Mouse (Mus musculus): ENCODE results near the gene Ccr7. TPM values are rescaled to one million over a fixed set of nuclear protein-coding genes. Genes with fewer than 3 reads are reported as not detected.

Ccr7 gene
- total RNA-seq (2021) (under 1 TPM in 1 of 2 experiments, not detected in 1; 0.14 TPM), polyA plus RNA-seq (2012; rRNA removed) (0.50 and 0.86 TPM in 2 replicates)
- long read RNA-seq = 0 reads

- no peak for DNase-seq
These were observed at the start of gene Ccr7 for GRCm38 (mm10) chr11:99154987-99155641. Gene Ccr7 (minus strand): TSS chr11:99155077.

- peak; percentile 44 for DNase-seq
These were observed 34.3 kb upstream of the Ccr7 start for GRCm38 (mm10) chr11:99189154-99189582.

DNA sequence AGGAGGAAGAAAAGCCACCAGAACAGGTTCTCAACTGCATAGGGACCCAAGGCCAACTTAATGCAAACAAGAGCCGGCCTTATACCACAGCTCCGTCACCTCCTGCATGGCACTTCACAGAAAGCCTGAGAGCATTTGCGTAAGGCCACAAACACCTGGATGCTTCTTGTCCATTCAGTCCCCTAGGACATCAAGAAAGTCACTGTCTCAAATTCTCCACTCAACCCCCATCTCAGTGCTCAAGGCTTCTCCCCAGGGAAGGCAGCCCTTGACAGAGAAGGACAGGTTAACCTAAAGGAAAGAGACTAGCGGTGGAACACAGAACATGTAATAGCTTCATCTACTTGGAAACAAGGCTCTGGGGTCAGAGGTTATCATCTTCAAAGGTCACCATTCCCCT, 32.5 kb upstream of the Ccr7 start:
- no peak for DNase-seq

- DNase-seq = no peak
These were observed 32.0 kb upstream of the Ccr7 start for GRCm38 (mm10) chr11:99186836-99187235.

DNA sequence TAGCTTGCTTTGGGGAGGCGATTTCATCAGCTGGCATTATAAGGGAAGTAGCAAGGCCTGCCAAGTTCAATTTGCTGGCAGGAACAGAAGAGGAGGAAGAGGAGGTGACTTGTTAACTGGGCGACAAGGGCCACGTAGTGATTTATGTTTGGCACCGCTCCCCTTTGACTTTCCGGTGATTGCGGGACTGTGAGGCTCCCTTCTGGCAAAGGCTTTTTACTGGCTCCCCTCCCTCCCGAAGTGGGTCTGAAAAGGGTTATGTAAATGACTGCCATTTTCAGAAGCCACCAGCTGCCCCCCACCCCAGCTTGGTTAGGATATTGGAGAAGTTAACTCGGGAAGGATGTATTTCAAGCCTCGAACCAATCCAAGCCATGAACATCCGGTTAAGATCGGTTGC, 27.7 kb upstream of the Ccr7 start:
- DNase-seq = no peak

DNA sequence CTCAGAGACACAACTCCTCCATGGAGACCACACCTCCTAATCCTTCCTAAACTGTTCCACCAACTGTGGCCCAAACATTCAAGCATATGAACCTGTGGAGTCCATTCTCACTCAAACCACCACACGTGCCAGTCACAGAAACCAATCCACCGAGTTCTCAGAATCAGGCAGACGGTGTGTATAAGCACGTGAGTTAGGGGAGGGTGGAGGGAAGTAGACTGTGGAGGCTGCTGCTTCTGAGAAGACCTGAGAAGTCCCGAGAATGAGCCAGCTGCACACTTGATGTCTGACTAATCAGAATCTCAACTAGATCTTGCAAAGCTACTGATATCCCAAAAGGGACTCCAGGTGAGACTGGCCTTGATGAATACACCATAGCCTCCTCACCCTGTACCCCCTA, 25.2 kb upstream of the Ccr7 start:
- no peak for DNase-seq

GRCm38 (mm10) chr11:99177925-99178198, 23.0 kb upstream of the Ccr7 start:
- no peak for DNase-seq

DNA sequence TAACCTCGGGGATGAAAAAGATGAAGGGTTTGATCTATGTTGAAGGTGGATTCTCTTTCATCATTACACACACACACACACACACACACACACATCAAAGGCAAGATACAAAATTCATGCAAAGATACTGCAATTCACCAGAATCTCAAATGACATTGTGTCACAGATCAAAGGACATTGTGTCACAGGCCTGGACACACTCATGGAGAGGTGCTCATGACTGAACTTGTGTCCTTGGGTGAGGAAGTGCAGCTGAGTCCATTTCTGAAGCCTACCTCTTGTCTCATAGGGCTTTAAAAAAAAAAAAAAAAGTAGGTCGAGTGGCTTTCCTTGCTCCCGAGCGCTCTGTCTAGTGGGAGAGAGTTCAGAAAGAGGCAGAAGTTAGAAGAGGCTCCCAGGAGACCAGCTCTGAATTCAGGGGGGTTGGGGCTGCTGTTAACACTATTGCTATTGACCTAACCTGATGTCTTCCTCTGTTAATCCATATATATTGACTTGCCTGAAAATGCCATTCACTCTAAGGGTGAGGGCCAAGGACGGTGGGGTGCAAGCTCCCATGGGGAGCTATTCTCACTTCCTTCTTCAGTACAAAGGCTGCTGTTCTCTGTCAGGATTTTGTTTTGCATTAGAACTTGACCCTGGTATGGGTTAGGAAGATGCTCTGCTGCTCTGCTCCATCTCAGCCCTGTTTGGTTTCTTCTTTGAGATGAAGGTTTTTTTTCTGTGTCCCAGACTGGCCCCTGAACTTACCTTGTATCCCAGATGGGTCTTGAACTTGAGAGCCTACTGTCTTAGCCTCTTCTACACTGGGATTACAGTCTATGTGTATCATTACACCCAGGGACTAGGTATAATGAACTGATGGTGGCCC, 22.4 kb upstream of the Ccr7 start:
- DNase-seq = peak; percentile 8

DNA sequence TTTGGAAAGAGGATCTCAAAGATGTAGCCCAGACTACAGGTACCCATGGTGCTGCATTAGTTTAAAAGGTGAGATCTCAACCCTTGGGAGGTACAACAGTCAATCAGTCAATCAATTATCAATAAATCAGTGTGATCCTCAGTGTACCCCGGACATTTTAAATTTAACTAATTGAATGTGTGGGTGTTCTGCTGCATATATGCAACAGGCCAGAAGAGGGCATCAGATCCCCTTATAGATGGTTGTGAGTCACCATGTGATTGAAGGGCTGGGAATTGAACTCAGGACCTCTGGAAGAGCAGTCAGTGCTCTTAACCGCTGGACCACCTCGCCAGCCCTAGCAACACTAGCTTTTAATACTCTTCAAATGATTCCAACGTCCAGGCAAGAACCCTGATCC, 17.1 kb upstream of the Ccr7 start:
- no peak for DNase-seq

DNA sequence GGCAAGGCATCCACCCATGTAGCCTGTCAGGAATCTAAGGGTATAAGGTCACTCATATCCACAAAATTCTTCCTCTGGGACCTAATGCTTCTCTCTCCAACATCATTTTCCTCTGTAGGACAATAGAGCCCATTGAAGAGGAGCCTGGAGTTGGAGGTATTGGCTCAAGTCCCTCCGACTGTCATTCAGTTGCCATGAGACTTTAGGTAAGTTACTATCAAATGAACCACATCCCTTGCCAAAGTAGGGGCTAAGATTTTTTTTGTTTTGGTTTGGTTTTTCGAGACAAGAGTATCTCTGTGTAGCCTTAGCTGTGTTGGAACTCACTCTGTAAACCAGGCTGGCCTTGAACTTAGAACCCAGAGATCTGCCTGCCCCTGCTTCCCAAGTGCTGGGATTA, 16.6 kb upstream of the Ccr7 start:
- no peak for DNase-seq

DNA sequence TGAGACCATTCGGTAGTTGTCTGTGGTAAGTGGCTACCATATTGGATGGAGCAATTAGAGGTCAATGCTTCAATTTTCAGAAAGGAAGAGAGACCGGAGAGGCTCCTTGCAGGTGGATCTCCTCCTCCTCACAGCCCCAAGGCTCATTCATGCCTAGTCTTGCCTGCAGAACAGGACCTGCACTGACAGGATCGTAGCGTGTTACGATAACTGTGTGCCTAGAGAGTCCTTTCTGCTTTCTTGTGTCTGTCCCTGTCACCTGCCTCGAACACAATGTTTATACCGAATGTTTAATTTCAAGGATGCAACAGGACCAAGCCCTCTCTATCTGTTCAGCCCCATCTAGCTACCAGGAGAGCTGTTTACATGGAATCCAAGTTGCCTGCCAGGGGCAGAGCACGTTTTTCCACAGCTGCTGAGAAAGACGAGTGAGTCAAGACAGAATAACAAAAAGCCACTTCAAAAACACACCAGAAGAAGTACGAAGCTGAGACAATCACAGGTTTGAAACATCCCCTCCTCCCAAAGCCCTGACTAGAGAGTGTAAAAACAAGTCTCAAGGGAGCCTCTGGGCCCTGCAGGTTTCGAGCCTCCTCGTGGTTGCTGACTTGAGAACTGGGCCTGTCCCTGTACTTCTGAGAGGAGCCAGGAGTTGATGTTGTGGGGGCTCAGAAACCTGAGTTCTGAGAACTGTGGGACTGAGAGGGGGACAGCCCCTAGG, 15.8 kb upstream of the Ccr7 start:
- no peak for DNase-seq

DNA sequence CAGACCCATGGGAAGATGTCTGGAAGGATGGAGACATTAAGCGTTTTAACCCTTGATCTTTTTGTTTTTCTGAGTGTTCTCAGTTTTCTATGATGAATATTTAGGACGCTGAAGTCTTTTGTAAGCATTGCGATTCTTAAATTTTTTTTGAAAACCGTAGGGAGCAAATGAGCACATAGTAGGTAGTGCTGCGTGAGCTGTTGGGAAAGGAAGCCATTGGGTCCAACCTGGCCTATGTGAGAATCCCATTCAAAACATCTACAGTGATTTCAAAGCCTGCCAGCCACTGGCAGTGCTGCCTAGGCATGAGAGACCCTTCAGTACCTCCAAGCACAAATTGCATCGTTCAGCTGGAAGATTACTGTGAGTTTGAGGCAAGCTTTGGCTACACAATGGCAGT, 15.1 kb upstream of the Ccr7 start:
- DNase-seq = no peak

DNA sequence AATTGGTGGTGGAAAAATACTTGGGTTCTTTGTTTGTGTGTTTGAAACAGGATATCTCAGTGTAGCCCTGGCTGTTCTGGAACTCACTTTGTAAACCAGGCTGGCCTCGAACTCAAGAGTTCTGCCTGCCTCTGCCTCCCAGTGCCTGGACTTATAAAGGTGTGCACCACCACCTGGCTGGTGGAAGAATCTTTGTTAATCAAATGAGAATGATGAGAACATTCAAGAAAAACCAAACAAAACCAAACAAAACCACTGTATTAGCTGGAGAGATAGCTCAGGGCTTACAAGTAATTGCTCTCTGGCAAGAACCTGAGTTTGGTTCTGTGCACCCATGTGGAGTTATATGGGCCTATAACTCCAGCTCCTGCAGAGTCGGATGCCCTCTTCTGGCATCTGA, 14.6 kb upstream of the Ccr7 start:
- DNase-seq = no peak

DNA sequence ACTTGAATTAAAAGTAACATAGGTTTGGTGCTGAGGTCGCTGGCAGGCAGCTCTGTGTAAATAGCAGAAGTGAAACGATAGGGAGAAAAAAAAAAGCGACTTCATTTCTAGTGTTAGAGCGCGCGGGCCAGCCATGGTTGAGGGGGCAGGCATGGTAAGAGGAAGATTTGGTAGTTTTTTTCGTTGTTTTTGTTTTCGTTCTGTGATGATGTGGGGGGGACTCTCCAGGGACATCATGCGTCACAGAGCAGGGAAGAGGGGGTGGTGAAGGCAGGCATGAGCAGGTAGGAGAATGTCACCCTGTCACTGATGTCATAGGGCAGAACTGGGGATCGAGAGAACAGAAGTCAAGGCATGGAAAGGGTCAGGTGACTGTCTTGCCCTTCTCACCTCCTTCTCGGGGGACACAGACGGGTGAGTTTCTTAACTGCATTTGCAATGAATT, 13.2 kb upstream of the Ccr7 start:
- no peak for DNase-seq

DNA sequence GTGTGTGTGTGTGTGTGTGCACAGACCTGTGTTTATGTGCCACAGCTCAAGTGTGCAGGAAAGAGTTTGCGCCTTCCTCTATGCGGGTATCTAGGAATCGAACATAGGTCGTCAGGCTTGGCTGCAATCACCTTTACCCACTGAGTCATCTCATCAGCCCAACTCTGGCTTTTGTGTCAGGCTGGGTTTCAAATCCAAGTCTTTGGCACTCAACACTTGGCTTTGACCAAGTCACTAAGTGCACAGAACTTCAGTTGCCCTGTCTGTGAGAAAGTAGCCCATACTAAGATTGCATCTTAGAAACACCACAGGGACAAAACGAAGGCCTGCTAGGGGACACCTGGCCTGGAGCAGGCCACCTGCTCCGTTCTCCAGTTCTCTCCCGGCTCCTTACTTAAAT, 12.7 kb upstream of the Ccr7 start:
- no peak for DNase-seq

- DNase-seq = no peak
These were observed 11.4 kb upstream of the Ccr7 start for GRCm38 (mm10) chr11:99166241-99166640.

GRCm38 (mm10) chr11:99165031-99165752, 10.3 kb upstream of the Ccr7 start:
- no peak for DNase-seq

DNA sequence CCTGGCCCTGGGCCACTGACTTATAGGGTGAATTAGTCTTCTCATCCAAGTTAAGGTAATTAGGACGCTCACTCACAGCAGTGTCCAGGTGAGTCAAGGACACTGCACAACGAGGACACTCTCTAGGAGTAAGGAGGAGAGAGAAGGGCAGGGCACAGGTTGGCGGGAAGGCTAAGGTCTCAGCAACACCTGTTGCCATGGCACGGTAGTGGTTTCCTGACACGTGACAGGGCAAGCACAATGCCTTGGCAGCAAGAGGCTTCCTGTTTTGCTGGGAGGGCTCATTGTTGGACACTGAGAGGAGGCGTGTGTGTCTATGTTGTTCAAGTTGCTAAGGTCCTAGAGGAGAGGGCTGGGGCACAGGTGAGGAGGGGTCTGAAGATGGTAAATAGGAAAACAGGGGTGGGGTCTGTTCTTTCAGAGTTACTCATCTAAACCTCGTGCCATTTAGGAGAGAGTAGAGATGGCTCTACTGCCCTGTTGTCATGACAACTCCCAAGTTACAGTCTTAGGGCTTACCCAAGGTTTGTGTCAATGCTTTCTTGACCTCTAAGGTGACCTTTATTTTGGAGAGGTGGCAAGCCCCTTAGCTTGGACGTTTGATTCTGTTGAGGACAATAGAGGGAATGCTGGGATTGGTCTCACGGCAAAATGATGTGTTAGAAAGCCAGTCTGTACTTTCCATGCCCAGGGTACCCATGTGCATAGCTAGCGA, 8.3 kb upstream of the Ccr7 start:
- no peak for DNase-seq

GRCm38 (mm10) chr11:99161648-99162047, 6.8 kb upstream of the Ccr7 start:
- DNase-seq = no peak

DNA sequence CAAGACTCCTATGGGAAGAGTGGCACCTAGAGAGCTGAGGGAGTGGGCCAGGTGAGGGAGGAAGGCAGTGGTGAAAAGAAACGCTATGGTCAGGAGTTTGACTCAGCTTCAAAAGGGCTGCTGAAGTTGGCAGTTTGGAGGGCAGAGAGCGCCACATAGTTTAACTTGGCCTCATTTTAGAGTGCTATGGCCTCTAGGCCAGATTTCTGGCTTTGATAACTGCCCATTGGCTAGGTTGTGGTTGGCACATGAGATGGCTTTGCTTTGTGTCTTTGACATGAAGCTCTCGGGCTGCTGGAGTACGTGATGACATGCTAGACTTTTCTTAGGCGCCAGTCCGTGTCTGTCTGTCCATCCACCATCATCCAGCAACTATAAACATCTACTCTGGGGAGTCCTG, 5.4 kb upstream of the Ccr7 start:
- DNase-seq = no peak

- no peak for DNase-seq
These were observed 940 bp upstream of the Ccr7 start for GRCm38 (mm10) chr11:99155817-99156216.
